Mouse (Mus musculus) forebrain, embryonic 16.5 days (tissue): ENCODE measurements at regions not wholly inside any gene's neighbourhood (a gene's known extent, or its start where the extent isn't known, plus 50 kb on each side); places are given as distances from the start of the nearest gene placed in this dataset.

ENCODE experiments used
- ATAC-seq: fragments of 200-750 bp; cut with Nextera tagmentation; 2 replicates; pipeline ENCODE4 v1.8.0; 2017; ENCODE audit warnings: mild to moderate bottlenecking, moderate library complexity
- H3K27ac ChIP-seq: fragments of 300-500 bp; sonication (generic); 2 replicates; pipeline ENCODE4 v1.5.1; 2014; ENCODE audit warnings: low read length, control low read depth
- H3K27me3 ChIP-seq: fragments of 300-500 bp; sonication (generic); replicated peaks from 2 replicates; pipeline ENCODE4 v1.6.1; 2014; ENCODE audit warnings: low read length; ENCODE audit not compliant: control insufficient read depth, insufficient read depth
- H3K36me3 ChIP-seq: fragments of 300-500 bp; sonication (generic); 2 replicates; pipeline ENCODE4 v1.6.1; 2014; ENCODE audit not compliant: control insufficient read depth, insufficient read depth
- H3K4me1 ChIP-seq: fragments of 300-500 bp; sonication (generic); replicated peaks from 2 replicates; pipeline ENCODE4 v1.6.1; 2014; ENCODE audit warnings: low read length; ENCODE audit not compliant: control insufficient read depth, insufficient read depth
- H3K4me2 ChIP-seq: fragments of 300-500 bp; sonication (generic); 2 replicates; pipeline ENCODE4 v1.6.1; 2014; ENCODE audit warnings: mild to moderate bottlenecking, low read length, control low read depth
- H3K4me3 ChIP-seq: fragments of 300-500 bp; sonication (generic); replicated peaks from 2 replicates; pipeline ENCODE4 v1.5.1; 2014; ENCODE audit warnings: mild to moderate bottlenecking, low read length, control low read depth
- H3K9ac ChIP-seq: fragments of 300-500 bp; sonication (generic); replicated peaks from 2 replicates; pipeline ENCODE4 v1.6.1; 2014; ENCODE audit warnings: low read depth, low read length, control low read depth
- H3K9me3 ChIP-seq: fragments of 300-500 bp; sonication (generic); 2 replicates; pipeline ENCODE4 v1.6.1; 2016; ENCODE audit warnings: low read length; ENCODE audit not compliant: control insufficient read depth
- WGBS: fragments of 180-500 bp; shearing (Covaris S2); extraction: QIAGEN DNeasy Blood & Tissue Kit; methylation state at CpG from one replicate; pipeline ENCODE4 v1.1.7; 2014; 5-methylcytosine and 5-hydroxymethylcytosine counted together

DNA sequence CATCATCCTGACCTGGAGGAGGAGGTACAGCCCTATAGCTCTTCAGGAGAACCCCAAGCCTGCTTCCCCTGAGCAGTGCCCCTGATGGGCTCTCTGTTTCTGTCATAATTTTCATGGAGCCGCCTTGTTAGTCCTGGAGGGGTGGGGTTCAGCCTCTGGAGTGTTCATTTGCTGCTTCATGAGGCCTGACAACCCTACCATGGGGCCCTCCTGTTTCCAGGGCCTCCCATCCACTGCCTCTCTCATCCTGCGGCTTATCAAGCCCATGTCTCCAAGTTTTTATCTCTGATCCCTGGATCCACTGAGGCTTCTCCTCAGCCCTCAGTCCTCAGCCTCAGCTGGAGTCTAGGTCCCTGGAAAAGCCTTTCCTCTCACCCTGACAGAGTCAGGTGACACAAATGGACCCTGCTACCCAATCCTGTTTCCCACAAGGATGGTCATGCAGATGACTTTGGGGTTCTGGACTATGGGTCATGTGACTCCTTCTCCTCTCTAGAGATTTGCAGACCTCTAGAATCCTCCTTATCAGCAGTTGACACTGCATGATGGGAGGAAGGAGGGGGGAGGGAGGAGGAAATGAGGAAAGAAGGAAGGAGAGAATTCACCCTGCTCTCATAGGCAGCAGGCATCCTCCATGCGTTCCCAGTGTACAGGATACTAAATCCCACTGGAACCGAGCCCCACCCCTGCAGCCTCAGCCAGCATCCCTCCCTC is 59.3 kb upstream of the Runx3 start:
- Histone ChIP-seq H3K4me1 (no peaks in the 10 kb centered on the region), H3K9me3 (no peaks in the 10 kb centered on the region), H3K4me2 (no peak overlapping the region), H3K27ac (no peak overlapping the region), H3K27me3 (no peaks in the 10 kb centered on the region), H3K36me3 (no peaks in the 10 kb centered on the region), H3K4me3 (no peak overlapping the region), H3K9ac (no peak overlapping the region)
- no peak for ATAC-seq
- whole genome bisulfite sequencing, result 61% methylated on average over 4 of the region's 4 CpGs

DNA sequence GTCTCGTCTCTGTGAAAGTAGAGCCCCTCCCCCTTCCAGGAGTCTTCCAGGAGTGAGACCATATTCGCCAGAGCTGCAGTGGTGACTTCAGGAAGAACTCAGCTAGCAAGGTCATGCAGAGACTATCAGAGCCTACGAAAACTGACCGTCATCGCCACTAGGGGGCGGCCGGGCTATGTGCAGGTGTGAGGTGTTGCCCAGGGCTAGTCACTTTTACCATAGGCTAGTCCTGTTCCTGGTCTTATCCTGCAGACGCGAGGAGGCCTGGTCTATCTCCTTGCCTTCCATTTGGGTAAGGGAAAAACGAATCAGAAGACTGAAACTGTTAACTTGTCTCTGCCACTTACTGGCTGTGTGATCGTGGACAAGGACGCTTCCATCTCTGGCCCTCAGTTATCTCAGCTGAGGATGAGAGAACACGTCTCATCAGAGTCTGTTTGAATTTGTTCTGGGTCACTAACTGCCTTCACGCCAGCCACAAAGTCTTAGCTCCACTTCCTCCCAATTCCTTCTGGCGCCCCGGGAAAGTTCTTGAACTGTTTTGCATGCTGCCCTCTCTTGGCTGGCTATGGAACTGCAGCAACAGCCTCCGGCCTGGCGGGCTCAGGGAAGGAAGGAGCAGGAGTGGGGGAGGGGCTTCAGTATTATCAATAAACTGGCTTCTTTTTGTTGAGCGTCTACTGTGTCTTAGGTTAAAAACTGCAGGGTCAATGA is 53.5 kb upstream of the Runx3 start:
- no peak overlapping the region for H3K9ac ChIP-seq
- H3K27ac ChIP-seq, result no peak overlapping the region
- WGBS, result 9% methylated on average over 19 of the region's 19 CpGs
- no peak for ATAC-seq
- H3K9me3 ChIP-seq, result no peaks in the 10 kb centered on the region
- no peaks in the 10 kb centered on the region for H3K27me3 ChIP-seq
- H3K36me3 ChIP-seq, result no peaks in the 10 kb centered on the region
- H3K4me1 ChIP-seq, result no peaks in the 10 kb centered on the region
- H3K4me2 ChIP-seq, result no peak overlapping the region
- H3K4me3 ChIP-seq, result no peak overlapping the region

DNA sequence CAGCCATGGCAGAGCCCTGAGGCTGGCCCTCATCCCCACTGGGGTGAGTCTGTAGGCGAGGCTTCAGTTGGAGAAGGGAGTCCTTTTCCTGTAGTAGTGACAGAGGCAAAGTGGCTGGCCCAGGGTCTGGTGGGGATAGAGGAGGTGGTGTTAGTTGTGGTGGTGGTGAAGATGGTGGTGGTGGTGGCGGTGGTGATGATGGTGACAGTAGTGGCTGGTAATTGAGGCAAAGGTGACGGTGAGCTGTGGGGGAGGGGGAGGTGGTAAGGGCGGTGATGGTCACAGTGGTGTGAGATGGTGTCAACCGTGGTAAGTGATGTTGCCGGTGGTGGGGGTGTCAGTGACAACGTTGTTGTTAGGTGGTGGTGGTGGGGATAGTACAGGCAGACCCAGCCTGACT is 52.6 kb upstream of the Runx3 start:
- Histone ChIP-seq H3K27ac (no peak overlapping the region), H3K4me1 (no peaks in the 10 kb centered on the region), H3K4me3 (no peak overlapping the region), H3K9me3 (no peaks in the 10 kb centered on the region), H3K27me3 (no peaks in the 10 kb centered on the region), H3K9ac (no peak overlapping the region), H3K36me3 (no peaks in the 10 kb centered on the region), H3K4me2 (no peak overlapping the region)
- no peak for ATAC-seq
- 86% methylated on average over 7 of the region's 7 CpGs for WGBS

DNA sequence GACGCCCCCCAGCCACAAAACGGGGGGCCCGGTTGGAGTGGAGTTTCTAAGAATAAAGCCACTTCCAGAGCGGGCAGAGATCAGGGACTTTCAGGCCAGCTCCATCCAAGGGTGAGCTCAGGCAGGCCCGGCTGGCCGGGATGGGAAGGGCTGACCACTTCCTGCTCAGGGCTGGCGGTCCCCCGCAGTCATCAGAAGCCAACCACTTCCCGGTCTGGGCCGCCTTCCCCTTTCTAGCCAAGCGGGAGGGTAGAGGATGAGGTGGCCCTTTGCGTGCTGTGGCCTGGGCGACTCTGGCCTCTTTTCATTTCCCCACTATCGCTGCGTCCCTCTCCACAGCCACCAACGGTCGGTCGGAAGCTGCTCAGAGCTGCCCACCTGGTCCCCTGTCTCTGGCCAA is 50.6 kb upstream of the Runx3 start:
- ATAC-seq, result no peak
- Histone ChIP-seq H3K4me3 (no peak overlapping the region), H3K4me2 (no peak overlapping the region), H3K4me1 (no peaks in the 10 kb centered on the region), H3K27me3 (no peaks in the 10 kb centered on the region), H3K9ac (no peak overlapping the region), H3K9me3 (no peaks in the 10 kb centered on the region), H3K36me3 (no peaks in the 10 kb centered on the region), H3K27ac (no peak overlapping the region)
- 76% methylated on average over 18 of the region's 18 CpGs for whole genome bisulfite sequencing
